Mouse (Mus musculus): ENCODE results near the gene Gh. TPM values are rescaled to one million over a fixed set of nuclear protein-coding genes. Genes with fewer than 3 reads are reported as not detected.

Gene Gh
- polyA plus RNA-seq, 1 experiment from 2014 or later = not detected

DNA sequence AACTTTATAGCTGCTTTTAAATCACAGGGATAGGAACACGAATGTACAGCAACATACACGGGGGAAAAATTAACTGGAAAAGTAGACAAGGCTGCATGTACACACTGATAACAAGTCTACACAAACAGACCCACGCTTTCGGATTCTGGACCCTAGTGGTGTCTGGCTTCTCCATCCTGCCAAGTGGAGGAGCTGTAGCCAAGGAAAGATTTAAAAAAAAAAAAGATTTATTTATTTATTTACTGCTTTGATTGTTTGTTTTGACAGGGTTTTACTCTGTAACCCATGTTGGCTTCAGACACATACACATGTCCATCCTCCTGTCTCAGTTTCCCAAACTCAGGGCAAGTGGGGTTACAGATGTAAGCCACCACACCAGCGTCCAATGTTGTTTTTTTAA lies 5.8 kb upstream of the Gh start:
- H3K36me3 ChIP-seq = no peaks in the 10 kb centered on the region
- no peak overlapping the region for H3K4me2 ChIP-seq (replicated peaks)
- no peaks in the 10 kb centered on the region for H3K27me3 ChIP-seq
- no peak overlapping the region for H3K4me3 ChIP-seq
- no peak for ATAC-seq (ENCODE audit: insufficient number of reproducible peaks, insufficient read depth, low FRiP score, low TSS enrichment)
- H3K4me1 ChIP-seq = no peaks in the 10 kb centered on the region
- H3K27ac ChIP-seq = no peak overlapping the region
- H3K9me3 ChIP-seq = no peaks in the 10 kb centered on the region
- 79% methylated on average over 5 of the region's 5 CpGs for WGBS
- no peak overlapping the region for H3K9ac ChIP-seq

DNA sequence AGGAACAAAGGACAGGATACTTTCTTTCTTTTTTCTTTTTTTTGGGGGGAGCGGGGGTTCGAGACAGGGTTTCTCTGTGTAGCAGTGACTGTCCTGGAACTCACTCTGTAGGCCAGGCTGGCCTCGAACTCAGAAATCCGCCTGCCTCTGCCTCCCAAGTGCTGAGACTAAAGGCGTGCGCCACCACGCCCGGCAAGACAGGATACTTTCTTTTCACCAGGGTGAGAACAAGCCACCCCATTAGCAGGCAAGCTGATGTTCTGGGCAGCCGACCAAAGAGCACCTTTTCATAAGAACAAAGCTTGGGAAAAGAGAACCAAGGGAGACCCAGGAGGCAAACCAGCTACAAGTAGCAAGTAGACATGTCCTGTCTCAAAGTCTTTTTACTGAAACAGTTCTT lies 5.1 kb upstream of the Gh start:
- Histone ChIP-seq H3K4me2 (replicated peaks) (no peak overlapping the region), H3K27ac (no peak overlapping the region), H3K4me3 (no peak overlapping the region), H3K4me1 (no peaks in the 10 kb centered on the region), H3K9me3 (no peaks in the 10 kb centered on the region), H3K27me3 (no peaks in the 10 kb centered on the region), H3K36me3 (no peaks in the 10 kb centered on the region), H3K9ac (no peak overlapping the region)
- WGBS = 90% methylated on average over 9 of the region's 9 CpGs
- no peak for ATAC-seq (ENCODE audit: insufficient number of reproducible peaks, insufficient read depth, low FRiP score, low TSS enrichment)

DNA sequence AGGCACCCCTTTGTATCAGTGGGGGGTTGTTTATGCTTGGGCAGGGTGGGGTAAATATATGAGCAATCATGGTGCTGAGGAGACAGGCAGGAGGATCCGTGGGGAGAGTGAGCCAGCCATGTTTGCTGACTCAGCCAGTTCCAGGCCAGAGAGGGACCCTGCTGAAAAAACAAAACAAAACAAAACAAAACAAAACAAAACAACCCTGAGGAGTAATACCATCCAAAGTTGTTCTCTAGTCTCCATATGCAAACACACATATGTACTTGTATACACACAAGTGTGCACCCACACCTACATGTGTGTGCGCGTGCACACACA lies 4.4 kb upstream of the Gh start:
- no peaks in the 10 kb centered on the region for H3K36me3 ChIP-seq
- no peak overlapping the region for H3K9ac ChIP-seq
- no peak overlapping the region for H3K4me3 ChIP-seq
- no peak for ATAC-seq (ENCODE audit: insufficient number of reproducible peaks, insufficient read depth, low FRiP score, low TSS enrichment)
- H3K4me2 ChIP-seq (replicated peaks) = no peak overlapping the region
- H3K4me1 ChIP-seq = no peaks in the 10 kb centered on the region
- H3K27me3 ChIP-seq = no peaks in the 10 kb centered on the region
- no peak overlapping the region for H3K27ac ChIP-seq
- 80% methylated on average over 3 of the region's 3 CpGs for WGBS
- H3K9me3 ChIP-seq = no peaks in the 10 kb centered on the region

- no peak for ATAC-seq (ENCODE audit: insufficient number of reproducible peaks, insufficient read depth, low FRiP score, low TSS enrichment)
- Histone ChIP-seq H3K4me3 (no peak overlapping the region), H3K4me2 (replicated peaks) (no peak overlapping the region), H3K9ac (no peak overlapping the region), H3K36me3 (no peaks in the 10 kb centered on the region), H3K27me3 (no peaks in the 10 kb centered on the region), H3K9me3 (no peaks in the 10 kb centered on the region), H3K4me1 (no peaks in the 10 kb centered on the region), H3K27ac (no peak overlapping the region)
- 75% methylated on average over 10 of the region's 10 CpGs for WGBS
Observed at GRCm38 (mm10) chr11:106305348-106306064, 3.8 kb upstream of the Gh start.

DNA sequence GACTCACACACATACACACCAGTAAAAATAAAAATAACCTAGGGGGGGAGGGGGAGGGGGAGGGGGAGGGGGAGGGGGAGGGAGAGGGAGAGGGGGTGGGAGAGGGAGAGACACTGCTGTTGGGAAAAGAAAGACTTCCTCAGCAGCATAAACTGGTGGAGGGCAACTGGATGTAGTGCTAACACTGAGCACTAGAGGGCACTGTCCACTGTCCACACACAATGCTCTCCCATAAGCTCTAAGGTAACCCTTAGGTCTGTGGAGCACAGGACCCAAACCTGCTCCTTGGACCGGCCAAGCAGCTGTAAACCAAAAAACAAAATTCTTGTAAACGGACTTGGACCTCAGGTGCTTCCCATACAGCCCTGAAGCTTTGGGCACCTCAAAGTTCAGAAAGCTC lies 969 bp upstream of the Gh start:
- 17% methylated on average over 2 of the region's 2 CpGs for WGBS
- H3K4me2 ChIP-seq (replicated peaks) = no peak overlapping the region
- no peaks in the 10 kb centered on the region for H3K27me3 ChIP-seq
- H3K27ac ChIP-seq = no peak overlapping the region
- no peaks in the 10 kb centered on the region for H3K4me1 ChIP-seq
- no peaks in the 10 kb centered on the region for H3K36me3 ChIP-seq
- H3K9ac ChIP-seq = no peak overlapping the region
- ATAC-seq (ENCODE audit: insufficient number of reproducible peaks, insufficient read depth, low FRiP score, low TSS enrichment) = no peak
- H3K4me3 ChIP-seq = no peak overlapping the region
- H3K9me3 ChIP-seq = no peaks in the 10 kb centered on the region

DNA sequence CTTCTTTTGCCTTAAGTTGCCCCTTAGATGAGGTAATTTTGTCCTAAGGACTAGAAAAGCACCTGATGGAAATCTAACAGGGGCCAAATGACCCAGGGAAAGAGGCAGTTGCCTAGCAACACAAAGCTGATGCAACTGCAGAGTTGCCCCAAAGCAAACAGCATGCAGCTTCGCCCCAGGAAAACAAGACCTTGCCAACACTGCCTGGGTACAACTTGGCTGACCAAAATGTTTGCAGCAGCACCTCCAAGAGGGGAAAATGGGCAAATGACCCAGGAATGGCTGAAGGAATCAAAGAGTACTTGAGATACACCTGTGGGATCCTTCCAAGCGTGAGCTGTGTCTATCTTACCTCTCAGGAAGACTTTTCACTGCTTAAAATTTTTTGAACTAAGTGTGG lies 9.8 kb downstream of the Gh start:
- Histone ChIP-seq H3K9ac (no peak overlapping the region), H3K4me1 (0 out of 2 replicates have a peak, but pooled peaks cover 2% of the 10 kb centered on the region), H3K9me3 (no peaks in the 10 kb centered on the region), H3K36me3 (no peaks in the 10 kb centered on the region), H3K27me3 (no peaks in the 10 kb centered on the region), H3K4me3 (no peak overlapping the region), H3K4me2 (replicated peaks) (no peak overlapping the region), H3K27ac (no peak overlapping the region)
- no peak for ATAC-seq (ENCODE audit: insufficient number of reproducible peaks, insufficient read depth, low FRiP score, low TSS enrichment)
- 85% methylated on average over 2 of the region's 2 CpGs for WGBS

DNA sequence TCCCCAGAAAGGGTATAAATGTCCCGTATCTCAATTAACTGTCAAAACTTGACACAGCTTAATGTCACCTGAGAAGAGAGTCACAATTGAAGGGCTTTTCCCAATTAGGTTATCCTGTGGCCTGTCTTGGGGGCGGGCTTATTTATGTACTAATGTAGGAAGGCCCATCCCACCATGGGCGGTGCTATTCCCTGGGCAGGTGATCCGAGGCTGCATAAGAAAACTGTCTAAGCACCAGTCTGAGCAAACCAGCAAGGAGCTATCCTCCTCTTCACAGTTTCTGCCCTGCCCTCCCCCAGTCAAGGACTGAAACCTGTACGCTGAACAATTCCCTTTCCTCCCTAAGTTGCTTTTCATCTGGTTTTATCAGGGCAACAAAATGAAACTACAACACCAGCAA lies 11.3 kb downstream of the Gh start:
- Histone ChIP-seq H3K36me3 (no peaks in the 10 kb centered on the region), H3K4me1 (0 out of 2 replicates have a peak, but pooled peaks cover 2% of the 10 kb centered on the region), H3K9ac (no peak overlapping the region), H3K27me3 (no peaks in the 10 kb centered on the region), H3K9me3 (no peaks in the 10 kb centered on the region), H3K4me3 (no peak overlapping the region), H3K27ac (no peak overlapping the region), H3K4me2 (replicated peaks) (no peak overlapping the region)
- WGBS = 89% methylated on average over 5 of the region's 5 CpGs
- ATAC-seq (ENCODE audit: insufficient number of reproducible peaks, insufficient read depth, low FRiP score, low TSS enrichment) = no peak

GRCm38 (mm10) chr11:106289369-106289768 lies 12.3 kb downstream of the Gh start:
- H3K36me3 ChIP-seq = no peaks in the 10 kb centered on the region
- no peak for ATAC-seq (ENCODE audit: insufficient number of reproducible peaks, insufficient read depth, low FRiP score, low TSS enrichment)
- no peaks in the 10 kb centered on the region for H3K9me3 ChIP-seq
- H3K4me1 ChIP-seq = 0 out of 2 replicates have a peak, but pooled peaks cover 2% of the 10 kb centered on the region
- no peak overlapping the region for H3K4me2 ChIP-seq (replicated peaks)
- no peak overlapping the region for H3K9ac ChIP-seq
- H3K27me3 ChIP-seq = no peaks in the 10 kb centered on the region
- H3K27ac ChIP-seq = no peak overlapping the region
- no peak overlapping the region for H3K4me3 ChIP-seq
- WGBS = 69% methylated on average over 8 of the region's 8 CpGs

DNA sequence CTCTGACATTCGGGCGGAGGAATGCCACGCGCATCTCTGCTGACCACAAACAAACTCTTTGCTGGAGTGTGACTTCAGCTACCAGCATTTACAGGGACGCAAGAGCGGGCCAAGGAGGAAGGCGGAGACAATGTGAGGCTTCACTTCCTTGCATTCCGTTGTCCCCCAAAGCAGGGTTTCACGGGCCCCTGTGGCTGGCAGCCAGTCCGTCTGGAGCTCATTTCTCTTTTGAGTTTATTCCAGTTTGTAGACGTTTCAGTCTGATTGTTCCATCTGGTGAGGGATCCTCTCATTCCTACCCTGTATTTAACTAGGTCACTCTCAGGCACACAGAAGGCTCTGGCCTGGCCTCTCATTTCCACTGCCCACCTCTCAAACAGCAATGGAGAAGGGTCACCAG lies 14.7 kb downstream of the Gh start:
- no peak overlapping the region for H3K9ac ChIP-seq
- 60% methylated on average over 11 of the region's 11 CpGs for WGBS
- H3K9me3 ChIP-seq = no peaks in the 10 kb centered on the region
- no peak overlapping the region for H3K4me3 ChIP-seq
- no peak overlapping the region for H3K4me2 ChIP-seq (replicated peaks)
- no peaks in the 10 kb centered on the region for H3K27me3 ChIP-seq
- no peak for ATAC-seq (ENCODE audit: insufficient number of reproducible peaks, insufficient read depth, low FRiP score, low TSS enrichment)
- H3K4me1 ChIP-seq = 0 out of 2 replicates have a peak, but pooled peaks cover 2% of the 10 kb centered on the region
- no peak overlapping the region for H3K27ac ChIP-seq
- H3K36me3 ChIP-seq = no peaks in the 10 kb centered on the region

- 86% methylated on average over 7 of the region's 7 CpGs for WGBS
Observed at GRCm38 (mm10) chr11:106286206-106286605, 15.5 kb downstream of the Gh start.

GRCm38 (mm10) chr11:106284126-106284525 lies 17.5 kb downstream of the Gh start:
- 0 out of 2 replicates have a peak, but pooled peaks cover 2% of the 10 kb centered on the region for H3K4me1 ChIP-seq
- 76% methylated on average over 8 of the region's 8 CpGs for WGBS
- no peaks in the 10 kb centered on the region for H3K9me3 ChIP-seq
- no peak for ATAC-seq (ENCODE audit: insufficient number of reproducible peaks, insufficient read depth, low FRiP score, low TSS enrichment)
- H3K9ac ChIP-seq = no peak overlapping the region
- no peak overlapping the region for H3K4me3 ChIP-seq
- no peak overlapping the region for H3K4me2 ChIP-seq (replicated peaks)
- no peaks in the 10 kb centered on the region for H3K27me3 ChIP-seq
- no peaks in the 10 kb centered on the region for H3K36me3 ChIP-seq
- no peak overlapping the region for H3K27ac ChIP-seq

More at GRCm38 (mm10) chr11:106286206-106286605, 15.5 kb downstream of the Gh start:
- Histone ChIP-seq H3K27me3 (no peaks in the 10 kb centered on the region), H3K4me3 (no peak overlapping the region), H3K27ac (no peak overlapping the region), H3K4me1 (0 out of 2 replicates have a peak, but pooled peaks cover 2% of the 10 kb centered on the region), H3K9me3 (no peaks in the 10 kb centered on the region), H3K4me2 (replicated peaks) (no peak overlapping the region), H3K36me3 (no peaks in the 10 kb centered on the region), H3K9ac (no peak overlapping the region)
- ATAC-seq (ENCODE audit: insufficient number of reproducible peaks, insufficient read depth, low FRiP score, low TSS enrichment) = no peak

DNA sequence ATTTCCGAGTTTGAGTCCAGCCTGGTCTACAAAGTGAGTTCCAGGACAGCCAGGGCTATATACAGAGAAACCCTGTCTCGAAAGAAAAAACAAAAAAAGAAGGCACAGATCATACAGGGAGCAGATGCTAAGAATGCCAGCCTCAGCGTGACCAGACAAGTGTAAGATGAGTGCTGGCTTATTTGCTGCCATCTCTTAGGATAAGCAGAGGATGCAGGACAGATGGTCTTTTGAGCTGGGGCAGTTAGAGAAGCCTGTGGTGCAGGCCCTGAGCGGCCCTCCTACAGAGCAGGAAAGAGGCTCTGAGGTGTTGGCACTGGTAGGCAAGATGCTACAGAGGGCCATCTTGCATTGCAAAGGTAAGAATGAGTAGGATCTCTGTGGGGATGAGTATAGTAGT lies 18.3 kb downstream of the Gh start:
- Histone ChIP-seq H3K27ac (no peak overlapping the region), H3K4me3 (no peak overlapping the region), H3K9me3 (no peaks in the 10 kb centered on the region), H3K27me3 (no peaks in the 10 kb centered on the region), H3K9ac (no peak overlapping the region), H3K36me3 (no peaks in the 10 kb centered on the region), H3K4me1 (0 out of 2 replicates have a peak, but pooled peaks cover 2% of the 10 kb centered on the region), H3K4me2 (replicated peaks) (no peak overlapping the region)
- ATAC-seq (ENCODE audit: insufficient number of reproducible peaks, insufficient read depth, low FRiP score, low TSS enrichment) = no peak
- WGBS = 78% methylated on average over 4 of the region's 4 CpGs

Data from embryonic facial prominence, embryonic 12.5 days (tissue).